Mouse (Mus musculus) common myeloid progenitor, adult 5-6 weeks (primary cell): ENCODE results near the gene Atxn1. TPM values are rescaled to one million over a fixed set of nuclear protein-coding genes. Genes with fewer than 3 reads are reported as not detected.

Experiments used
- ATAC-seq: replicated peaks from 2 replicates; pipeline ENCODE4 v1.8.0; 2016; ENCODE audit warnings: low read depth, mild to moderate bottlenecking, moderate TSS enrichment, inconsistent platforms; ENCODE audit not compliant: poor library complexity, severe bottlenecking
- total RNA-seq: library from RNA; stranded (forward); fragments of 200-1000, 187-1606 nt; gene quantifications from 2 replicates; pipeline ENCODE4 v1.2.3, GENCODE M21; 2017

Gene Atxn1
- total RNA-seq, 1 experiment from 2014 or later: 9.0 TPM

DNA sequence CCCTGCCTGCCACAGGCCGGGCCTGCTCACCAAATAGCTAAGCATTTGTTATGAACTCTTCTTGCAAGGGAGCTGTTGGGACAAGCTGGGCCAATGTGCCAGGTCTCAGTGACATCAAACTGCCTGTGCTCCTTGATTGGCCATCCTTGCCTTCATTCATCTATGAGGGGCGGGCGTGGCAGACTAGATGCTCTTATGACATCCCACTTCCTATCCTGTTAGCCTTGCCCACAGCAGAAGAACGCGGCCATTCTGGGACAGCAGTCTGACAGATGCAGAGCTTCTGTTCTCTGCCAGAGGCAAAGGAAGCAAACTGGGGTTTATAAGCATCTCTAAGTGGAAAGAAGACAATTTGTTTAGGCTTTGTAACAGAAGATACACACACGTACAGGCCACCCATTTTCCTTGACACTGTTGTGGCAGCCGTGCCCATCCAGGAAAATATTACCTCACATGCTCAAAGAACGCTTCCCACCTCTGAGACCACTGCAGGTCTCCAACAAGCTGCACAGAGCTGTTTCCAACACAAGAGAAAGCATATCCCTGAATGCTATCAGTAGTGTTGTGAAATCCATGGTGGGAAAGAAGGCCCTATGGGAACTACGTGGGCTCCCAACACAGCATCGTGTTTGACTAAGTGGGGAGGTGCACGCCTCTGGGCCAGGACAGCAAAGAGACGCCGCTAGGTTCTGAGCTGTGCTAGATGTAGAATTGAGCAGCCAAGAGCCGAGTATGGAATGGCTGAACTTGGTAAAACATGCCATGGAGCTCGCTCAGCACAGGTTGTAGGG lies 162.0 kb downstream of the Atxn1 start:
- peak; percentile 47; the same call in 1 of the 2 replicates for ATAC-seq

DNA sequence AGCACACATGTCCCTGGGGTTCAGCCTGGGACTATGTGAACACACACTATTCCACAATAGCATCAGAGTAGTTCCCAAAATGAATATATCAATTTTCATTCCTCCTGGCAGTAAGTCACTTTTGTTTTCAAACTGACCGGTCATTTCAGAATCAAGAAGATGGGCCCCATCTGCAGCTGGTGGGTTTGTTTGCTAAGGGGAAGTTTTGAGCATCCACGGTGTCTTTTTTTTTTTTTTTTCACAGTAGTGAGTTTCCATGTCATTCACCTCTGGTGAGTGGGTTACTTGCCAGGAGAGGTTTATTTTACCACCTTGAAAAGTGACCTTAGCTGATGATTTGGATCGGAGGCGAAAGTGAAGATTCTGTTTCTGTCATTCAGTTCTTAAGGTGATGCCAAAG lies 166.6 kb downstream of the Atxn1 start:
- no peak for ATAC-seq

DNA sequence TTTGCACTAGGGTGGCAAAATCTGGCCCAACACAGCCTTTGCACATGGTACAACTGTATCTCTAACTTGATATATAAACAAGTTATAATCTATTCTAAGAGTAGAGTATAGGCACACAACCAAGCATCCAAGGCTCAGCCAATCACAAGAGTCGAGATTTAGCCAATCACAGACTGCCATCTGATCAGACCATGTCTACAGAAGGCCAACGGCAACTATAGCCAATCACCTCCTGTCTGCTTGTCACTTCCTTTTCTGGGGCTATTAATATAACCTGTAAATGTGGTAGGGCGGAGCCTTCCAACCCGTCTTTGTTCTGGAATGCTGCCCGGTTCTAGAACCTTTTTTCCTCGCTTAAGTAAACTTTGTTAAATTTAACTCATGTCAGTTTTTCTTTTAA lies 167.1 kb downstream of the Atxn1 start:
- peak; percentile 42; the same call in 1 of the 2 replicates for ATAC-seq

GRCm38 (mm10) chr13:45796286-45796685 lies 168.5 kb downstream of the Atxn1 start:
- no peak for ATAC-seq

- ATAC-seq: no peak
These were observed 171.0 kb downstream of the Atxn1 start for GRCm38 (mm10) chr13:45793796-45794195.

DNA sequence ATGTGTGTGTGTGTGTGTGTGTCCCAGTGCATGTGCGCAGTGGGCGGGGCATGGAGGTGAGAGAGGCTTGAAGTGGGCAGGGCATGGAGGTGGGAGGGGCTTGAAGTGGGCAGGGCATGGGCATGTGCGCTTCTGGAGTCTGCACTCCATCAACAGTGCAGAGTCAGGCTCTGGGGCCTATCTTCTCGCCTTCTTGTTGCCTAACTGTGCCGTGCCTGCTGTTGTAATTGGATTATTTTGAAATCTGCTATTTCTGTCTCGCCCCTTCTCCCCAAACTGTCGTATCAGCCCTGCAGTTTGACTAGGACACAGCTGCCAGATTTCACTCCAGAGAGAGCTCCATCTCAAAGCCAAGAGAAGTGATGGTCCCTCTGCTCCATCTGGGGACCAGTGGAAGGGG lies 178.4 kb downstream of the Atxn1 start:
- ATAC-seq: no peak

DNA sequence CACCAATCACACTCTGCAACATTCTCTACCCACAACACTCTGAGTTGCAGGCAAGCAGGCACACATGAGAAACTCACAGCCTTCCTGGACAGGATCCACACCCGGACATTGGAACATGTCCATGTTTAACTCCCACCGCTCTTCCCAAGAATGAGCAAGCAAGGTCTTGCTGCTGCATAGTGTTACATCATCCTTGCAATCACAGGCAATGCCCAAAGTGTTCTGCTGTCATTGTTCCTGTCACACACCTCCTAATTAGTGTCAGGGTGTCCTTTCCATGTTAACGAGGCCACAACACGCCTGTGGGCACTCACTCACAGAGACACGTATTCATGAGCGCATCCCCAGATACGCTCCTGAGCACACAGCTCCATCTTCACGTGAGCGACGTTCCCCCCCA lies 181.1 kb downstream of the Atxn1 start:
- no peak for ATAC-seq

GRCm38 (mm10) chr13:45778750-45779149 lies 186.1 kb downstream of the Atxn1 start:
- ATAC-seq: no peak

DNA sequence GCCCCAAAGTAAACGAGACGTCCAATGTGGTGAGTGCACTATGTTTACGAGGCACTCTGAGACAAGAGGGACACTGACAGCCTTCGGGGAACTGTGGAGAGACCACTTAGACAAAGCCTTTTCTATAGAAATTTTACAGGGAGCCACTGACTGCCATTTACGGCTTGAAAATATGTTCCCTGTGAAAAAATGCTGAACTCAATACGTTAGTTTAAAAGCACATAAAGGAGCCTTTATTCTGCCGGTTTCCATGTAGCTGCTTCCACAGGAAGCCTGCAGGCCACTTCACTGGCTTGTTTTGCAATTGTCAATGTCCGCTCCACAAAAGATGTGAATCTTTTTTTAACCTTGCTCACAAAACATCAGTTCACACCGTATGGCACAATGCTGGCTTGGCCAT lies 186.6 kb downstream of the Atxn1 start:
- ATAC-seq: no peak

- ATAC-seq: no peak
These were observed 189.3 kb downstream of the Atxn1 start for GRCm38 (mm10) chr13:45775516-45775915.

DNA sequence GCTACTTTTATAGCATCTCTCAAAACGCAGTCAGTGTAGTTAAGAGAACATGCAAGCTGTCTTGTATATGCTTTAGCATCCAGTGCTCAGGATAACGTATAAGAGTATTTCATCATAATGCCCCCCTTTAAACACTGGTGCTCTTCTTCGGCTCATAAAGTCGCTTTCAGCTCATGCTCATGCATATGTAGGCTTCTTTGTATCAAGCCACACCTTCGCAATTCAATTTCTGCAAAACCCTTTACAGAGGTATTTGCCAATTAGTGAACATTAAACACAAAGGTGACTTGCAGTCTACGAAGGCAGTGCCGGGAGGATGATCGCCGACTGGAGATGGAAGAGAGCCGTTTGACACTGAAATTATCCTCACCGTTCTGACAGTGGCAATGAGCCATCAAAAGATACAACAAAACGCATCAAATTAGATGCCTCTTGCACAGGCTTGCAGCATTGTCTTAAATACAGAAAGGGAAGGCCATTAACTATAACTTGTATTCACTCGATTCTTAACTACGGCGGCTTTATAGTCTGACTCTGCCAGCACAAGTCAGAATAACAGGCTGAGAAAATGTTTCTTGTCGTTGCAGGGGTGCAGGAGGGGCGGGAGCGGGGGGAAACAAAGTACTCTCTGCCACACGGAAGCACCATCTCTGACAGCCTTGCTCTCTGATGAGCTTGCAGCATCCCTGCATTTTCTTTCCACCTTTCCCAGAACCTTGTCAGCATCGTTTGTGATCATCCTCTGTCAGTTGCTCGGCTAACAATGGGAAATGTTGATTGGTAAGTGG lies 191.2 kb downstream of the Atxn1 start:
- no peak for ATAC-seq

DNA sequence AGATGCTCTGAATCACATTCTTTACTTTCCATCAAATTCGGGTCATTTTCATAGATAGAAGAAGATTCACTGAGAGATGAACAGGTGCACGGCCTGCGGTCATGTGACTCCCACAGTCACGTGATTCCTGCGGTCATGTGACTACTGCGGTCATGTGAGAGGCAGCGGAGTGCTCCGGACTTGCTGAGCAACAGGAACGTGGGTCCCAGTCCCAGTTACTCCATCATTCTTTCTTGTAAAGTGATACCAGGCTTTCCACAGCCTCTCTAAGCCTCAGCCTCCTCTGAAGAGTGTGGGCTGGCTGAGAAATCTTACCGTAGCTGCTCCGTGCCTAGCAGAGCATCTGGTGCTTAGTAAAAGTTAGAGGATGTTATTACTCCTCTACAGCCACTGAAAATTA lies 195.1 kb downstream of the Atxn1 start:
- no peak for ATAC-seq

GRCm38 (mm10) chr13:45768250-45768649 lies 196.6 kb downstream of the Atxn1 start:
- no peak for ATAC-seq

DNA sequence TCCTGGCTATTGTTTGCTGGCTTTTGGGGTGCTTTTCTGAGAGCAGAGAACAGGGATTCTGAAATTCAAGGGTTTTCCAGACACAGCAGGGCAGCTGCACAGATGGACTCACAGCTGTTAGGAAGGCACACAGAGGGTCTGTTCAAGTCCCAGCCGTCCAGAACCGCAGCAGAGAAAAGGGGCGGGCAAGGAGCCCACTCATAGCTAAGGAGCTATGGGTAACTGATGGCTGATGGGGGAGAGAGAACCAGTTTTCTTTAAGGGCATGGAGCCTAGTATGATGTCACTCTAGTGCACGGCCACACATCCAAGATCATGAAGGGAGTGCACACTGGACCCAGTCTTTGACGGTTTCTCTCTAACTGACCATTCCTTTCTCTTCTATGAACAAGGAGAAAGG lies 200.5 kb downstream of the Atxn1 start:
- no peak for ATAC-seq

DNA sequence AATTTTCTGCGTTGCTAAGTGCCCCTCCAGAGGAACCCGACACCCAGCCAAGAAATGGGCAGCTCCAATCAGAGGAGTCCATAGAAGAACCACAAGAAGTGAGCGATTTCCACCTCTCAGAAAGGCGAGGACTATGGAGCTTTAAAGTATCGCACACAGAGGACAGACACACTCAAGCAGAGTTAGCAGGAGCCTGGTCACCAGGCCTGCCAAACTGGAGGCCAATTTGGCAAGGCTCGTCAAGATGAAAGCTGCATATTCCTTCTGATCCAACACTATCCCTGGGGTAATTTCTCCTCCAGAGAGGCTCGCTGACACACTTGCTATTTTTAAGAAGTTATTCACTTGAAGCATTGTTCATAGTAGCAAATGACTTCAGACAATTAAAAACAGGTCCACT lies 202.5 kb downstream of the Atxn1 start:
- ATAC-seq: no peak

DNA sequence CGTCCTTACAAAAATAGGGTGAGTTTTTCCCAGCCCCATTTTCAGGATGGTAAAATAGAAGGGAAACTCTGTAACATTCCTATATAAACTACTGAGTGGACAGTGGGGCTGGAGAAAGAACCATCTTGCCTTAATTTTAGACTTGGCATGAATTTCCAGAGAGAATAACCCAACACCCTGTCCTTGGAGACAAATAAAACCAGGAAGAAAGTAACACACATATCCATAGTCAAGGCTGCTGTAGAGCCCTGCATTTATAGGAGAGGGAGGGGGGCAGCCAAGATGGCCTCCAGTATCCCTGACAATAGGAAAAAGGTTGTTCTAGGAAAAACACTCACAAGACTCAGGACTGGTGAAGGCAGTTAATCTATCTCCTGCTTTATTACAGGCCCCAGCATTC lies 210.3 kb downstream of the Atxn1 start:
- ATAC-seq: no peak

- no peak for ATAC-seq
These were observed 212.3 kb downstream of the Atxn1 start for GRCm38 (mm10) chr13:45752498-45752897.

GRCm38 (mm10) chr13:45751231-45751630 lies 213.6 kb downstream of the Atxn1 start:
- ATAC-seq: no peak

DNA sequence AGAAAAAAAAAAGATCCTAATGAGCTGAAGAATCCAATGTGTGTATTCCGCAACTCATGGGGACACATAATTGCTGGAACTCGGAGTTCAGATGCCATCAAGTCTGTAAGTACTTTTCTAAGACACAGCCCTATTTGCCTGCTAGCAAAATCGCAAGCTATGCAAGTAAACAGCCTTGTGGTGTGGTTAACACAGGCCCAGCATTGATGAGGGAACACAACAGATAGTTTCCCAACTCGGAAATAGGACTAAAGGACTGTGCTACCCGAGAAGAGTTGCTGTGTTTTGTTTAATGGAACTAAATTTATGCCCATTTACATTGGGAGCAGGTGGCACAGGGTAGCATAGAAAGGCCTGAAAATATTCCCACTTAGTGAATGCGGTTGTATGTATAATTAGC lies 214.2 kb downstream of the Atxn1 start:
- ATAC-seq: no peak

DNA sequence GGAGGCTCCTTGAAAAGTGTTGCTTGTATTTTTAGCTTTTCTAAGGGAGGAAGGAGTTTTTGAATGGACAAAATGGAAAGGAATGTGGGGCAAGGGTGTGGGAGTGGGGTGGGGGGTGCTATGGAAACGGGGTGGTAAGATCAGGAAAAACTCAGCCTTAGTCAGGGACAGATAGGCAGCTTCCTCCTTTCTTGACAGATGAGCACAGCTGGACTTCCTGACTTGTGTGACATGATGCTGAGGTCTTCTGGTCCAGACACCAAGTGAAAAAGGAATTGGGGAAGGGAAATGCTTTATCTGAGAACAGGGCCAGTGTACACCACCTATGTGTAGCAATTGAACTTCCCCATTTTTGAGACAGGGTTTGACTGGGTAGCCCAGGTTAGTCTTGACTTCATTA lies 214.9 kb downstream of the Atxn1 start:
- ATAC-seq: peak; percentile 90

DNA sequence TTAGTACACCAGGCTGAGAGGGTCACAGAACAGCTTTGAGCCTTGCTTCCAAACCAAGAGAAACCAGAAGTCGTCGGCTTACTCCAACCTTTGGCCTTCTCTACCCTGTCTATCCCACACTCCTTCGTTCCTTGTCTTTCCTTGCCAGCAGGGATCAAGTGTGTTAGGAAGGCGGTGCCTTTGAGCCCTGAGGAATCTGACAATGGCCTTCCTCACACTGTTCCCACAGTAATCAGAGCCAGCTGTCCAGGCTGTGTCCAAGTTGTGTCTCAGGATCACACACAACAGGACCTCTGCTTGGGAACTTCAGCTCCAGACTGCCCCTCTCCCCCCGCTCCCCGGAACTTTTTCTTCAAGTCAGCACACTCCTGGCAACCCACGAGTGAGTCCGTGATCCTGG lies 215.6 kb downstream of the Atxn1 start:
- no peak for ATAC-seq
